Mouse (Mus musculus): Measurements from ENCODE around the gene Mgat5.

Gene Mgat5

GRCm38 (mm10) chr1:127441736-127442135 is 236.9 kb downstream of the Mgat5 start:
- no peak for DNase-seq (ENCODE audit: low spot score)

GRCm38 (mm10) chr1:127442880-127443877 is 238.4 kb downstream of the Mgat5 start:
- no peak for DNase-seq (ENCODE audit: low spot score)

GRCm38 (mm10) chr1:127444836-127445485 is 240.1 kb downstream of the Mgat5 start:
- no peak for DNase-seq (ENCODE audit: low spot score)

GRCm38 (mm10) chr1:127453397-127453796 is 248.6 kb downstream of the Mgat5 start:
- DNase-seq (ENCODE audit: low spot score): no peak

GRCm38 (mm10) chr1:127459015-127459451 is 254.2 kb downstream of the Mgat5 start:
- DNase-seq (ENCODE audit: low spot score): peak; percentile 78

- no peak for DNase-seq (ENCODE audit: low spot score)
These were observed 254.8 kb downstream of the Mgat5 start for GRCm38 (mm10) chr1:127459576-127459975.

GRCm38 (mm10) chr1:127461017-127461416 is 256.2 kb downstream of the Mgat5 start:
- DNase-seq (ENCODE audit: low spot score): no peak

- no peak for DNase-seq (ENCODE audit: low spot score)
These were observed 259.2 kb downstream of the Mgat5 start for GRCm38 (mm10) chr1:127464041-127464440.

GRCm38 (mm10) chr1:127465292-127465691 is 260.5 kb downstream of the Mgat5 start:
- DNase-seq (ENCODE audit: low spot score): no peak

- DNase-seq (ENCODE audit: low spot score): no peak
These were observed 262.4 kb downstream of the Mgat5 start for GRCm38 (mm10) chr1:127467238-127467637.

- DNase-seq (ENCODE audit: low spot score): no peak
These were observed 265.4 kb downstream of the Mgat5 start for GRCm38 (mm10) chr1:127470175-127470574.

- no peak for DNase-seq (ENCODE audit: low spot score)
These were observed 270.9 kb downstream of the Mgat5 start for GRCm38 (mm10) chr1:127475756-127476155.

- no peak for DNase-seq (ENCODE audit: low spot score)
These were observed 278.1 kb downstream of the Mgat5 start for GRCm38 (mm10) chr1:127482911-127483310.

- no peak for DNase-seq (ENCODE audit: low spot score)
These were observed 279.4 kb downstream of the Mgat5 start for GRCm38 (mm10) chr1:127484188-127484587.

GRCm38 (mm10) chr1:127484826-127485225 is 280.0 kb downstream of the Mgat5 start:
- DNase-seq (ENCODE audit: low spot score): peak; percentile 57

GRCm38 (mm10) chr1:127487161-127487560 is 282.3 kb downstream of the Mgat5 start:
- DNase-seq (ENCODE audit: low spot score): peak; percentile 14

- DNase-seq (ENCODE audit: low spot score): peak; percentile 65
These were observed 292.1 kb downstream of the Mgat5 start for GRCm38 (mm10) chr1:127496737-127497543.

- no peak for DNase-seq (ENCODE audit: low spot score)
These were observed 293.9 kb downstream of the Mgat5 start for GRCm38 (mm10) chr1:127498746-127499145.

- peak; percentile 66 for DNase-seq (ENCODE audit: low spot score)
These were observed 295.4 kb downstream of the Mgat5 start for GRCm38 (mm10) chr1:127500219-127500618.

- DNase-seq (ENCODE audit: low spot score): no peak
These were observed 295.9 kb downstream of the Mgat5 start for GRCm38 (mm10) chr1:127500701-127501100.

GRCm38 (mm10) chr1:127507042-127507650 is 302.3 kb downstream of the Mgat5 start:
- DNase-seq (ENCODE audit: low spot score): no peak
